Mouse (Mus musculus) small intestine, adult 2 months (tissue): ENCODE measurements around the gene D8Ertd738e.

ENCODE experiments used
- CTCF ChIP-seq: fragments of 200-500 bp; IDR thresholded peaks from 2 replicates; pipeline ENCODE4 v1.5.1; 2012; ENCODE audit warnings: low read depth, mild to moderate bottlenecking, control low read depth, inconsistent platforms, low read length, moderate library complexity, mixed read lengths; ENCODE audit not compliant: insufficient replicate concordance, insufficient read length; ENCODE audit errors: extremely low read depth
- POLR2A ChIP-seq: fragments of 200-500 bp; IDR thresholded peaks from 2 replicates; pipeline ENCODE4 v1.6.1; 2012; ENCODE audit warnings: low read depth, mild to moderate bottlenecking, control low read depth, inconsistent platforms, low read length, moderate library complexity

DNA sequence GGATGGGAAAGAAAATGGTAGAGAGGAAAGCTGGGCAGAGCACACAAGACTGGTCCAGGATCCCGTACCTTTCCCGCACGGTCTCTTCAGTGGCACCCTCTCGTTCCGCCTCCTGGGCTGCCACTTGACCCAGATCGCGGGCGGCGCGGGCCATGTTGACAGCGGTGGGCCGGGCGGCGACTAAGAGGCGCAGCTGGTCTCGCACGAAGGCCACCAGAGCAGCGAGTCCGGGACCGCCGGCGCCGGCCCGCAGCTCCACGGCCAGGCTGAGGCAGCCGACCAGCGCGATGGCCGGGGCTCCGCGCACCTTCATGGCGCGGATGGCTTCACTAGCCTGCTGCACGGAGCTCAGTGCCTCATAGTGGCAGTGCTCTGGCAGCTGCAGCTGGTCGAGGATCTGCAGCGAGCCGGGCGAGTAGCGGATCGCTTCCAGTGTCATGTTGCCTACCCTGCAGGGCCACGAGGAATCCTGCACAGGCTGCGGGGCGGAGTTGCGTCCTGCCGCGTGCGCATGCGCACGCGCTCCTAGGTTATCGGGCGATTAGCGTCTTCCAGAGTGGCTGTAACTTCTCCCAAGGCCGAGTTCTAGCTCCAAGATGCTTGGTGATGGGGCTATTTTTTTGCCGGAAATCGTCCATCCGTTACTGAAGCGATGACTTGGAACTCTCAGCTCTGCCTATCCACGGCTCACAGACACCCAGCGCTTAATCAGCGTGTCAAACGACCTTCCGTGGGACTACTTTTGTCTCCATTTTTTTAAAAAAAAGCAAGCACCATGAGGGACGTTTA lies 7.5 kb upstream of the D8Ertd738e start, which contains the start of gene Mri1:
- TF ChIP-seq CTCF: no peak
- TF ChIP-seq POLR2A: peak; percentile 71
